Mouse (Mus musculus): ENCODE measurements around the gene Cxcl12. TPM values are rescaled to one million over a fixed set of nuclear protein-coding genes. Genes with fewer than 3 reads are reported as not detected.

Gene Cxcl12
- polyA plus RNA-seq, 1 experiment from 2014 or later = 71.7 TPM

DNA sequence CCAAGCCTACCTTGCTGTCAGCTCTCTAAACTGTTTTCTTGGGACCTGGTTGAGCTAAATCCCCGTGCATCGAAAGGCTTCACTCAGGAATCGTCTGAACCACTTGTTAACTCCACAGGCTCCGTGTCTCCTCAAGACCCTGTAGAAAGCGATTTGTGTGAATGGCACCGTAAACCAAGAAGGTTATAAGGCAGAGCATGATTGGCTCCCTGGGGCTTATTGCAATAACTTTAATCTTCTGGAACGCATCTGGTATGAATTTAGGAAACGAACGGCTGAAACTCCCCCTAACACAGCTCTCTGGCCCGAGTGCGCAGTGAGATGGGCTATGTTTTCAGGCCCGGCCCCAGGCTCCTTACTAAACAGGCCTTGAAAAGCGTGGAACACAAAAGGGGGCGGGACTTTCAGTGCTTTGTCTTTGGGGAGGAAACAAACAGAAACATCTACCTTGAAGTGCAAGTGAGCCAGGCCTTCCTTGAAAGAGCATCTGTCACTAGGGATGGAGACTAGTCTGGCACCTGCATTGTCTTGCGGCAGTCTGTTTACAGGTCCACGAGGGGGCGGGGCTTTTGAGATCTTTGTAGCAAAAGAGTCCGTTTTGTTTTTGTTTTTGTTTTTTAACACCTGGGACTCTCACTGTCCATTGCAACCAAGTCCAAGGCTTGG, 16.7 kb upstream of the Cxcl12 start:
- no peak overlapping the region for H3K4me2 ChIP-seq (ENCODE audit: low read length)
- no peaks in the 10 kb centered on the region for H3K9me3 ChIP-seq (ENCODE audit: control insufficient read depth, low read length)
- H3K27ac ChIP-seq (ENCODE audit: low read depth, low read length) = no peak overlapping the region
- 17% methylated on average over 18 of the region's 18 CpGs for WGBS
- no peaks in the 10 kb centered on the region for H3K36me3 ChIP-seq (ENCODE audit: control insufficient read depth, insufficient read depth, low read length)
- no peak for ATAC-seq
- H3K9ac ChIP-seq (ENCODE audit: low read depth, low read length) = no peak overlapping the region
- no peaks in the 10 kb centered on the region for H3K27me3 ChIP-seq (replicated peaks; ENCODE audit: control insufficient read depth, insufficient read depth, low read length)
- no peak overlapping the region for H3K4me3 ChIP-seq (ENCODE audit: low read length)
- H3K4me1 ChIP-seq (ENCODE audit: control insufficient read depth, insufficient read depth, low read depth, low read length) = no peaks in the 10 kb centered on the region; the same call in 1 of the 2 replicates

DNA sequence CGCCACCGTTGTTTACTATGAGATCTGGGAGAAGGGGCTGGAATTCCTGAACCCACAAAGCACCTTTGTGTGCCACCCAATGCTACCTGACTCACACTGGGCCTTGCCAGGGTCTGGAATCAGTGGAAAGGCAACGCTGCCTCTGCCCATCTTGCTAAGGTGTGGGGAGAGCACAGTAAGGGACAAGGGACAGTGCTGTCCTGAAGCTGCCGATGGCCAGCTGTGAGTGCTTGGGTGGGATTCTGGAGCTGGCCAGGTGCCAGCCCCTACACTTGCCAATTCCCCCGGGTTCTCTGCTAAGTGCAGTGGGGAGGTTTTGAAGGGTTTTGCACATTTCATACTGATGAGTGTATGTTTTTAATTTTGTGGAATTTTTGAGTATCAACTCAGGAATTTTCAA, 15.3 kb upstream of the Cxcl12 start:
- Histone ChIP-seq H3K27me3 (replicated peaks; ENCODE audit: control insufficient read depth, insufficient read depth, low read length) (no peaks in the 10 kb centered on the region), H3K9me3 (ENCODE audit: control insufficient read depth, low read length) (no peaks in the 10 kb centered on the region), H3K36me3 (ENCODE audit: control insufficient read depth, insufficient read depth, low read length) (no peaks in the 10 kb centered on the region), H3K4me3 (ENCODE audit: low read length) (no peak overlapping the region), H3K27ac (ENCODE audit: low read depth, low read length) (no peak overlapping the region), H3K4me2 (ENCODE audit: low read length) (no peak overlapping the region), H3K4me1 (ENCODE audit: control insufficient read depth, insufficient read depth, low read depth, low read length) (no peaks in the 10 kb centered on the region; the same call in 1 of the 2 replicates), H3K9ac (ENCODE audit: low read depth, low read length) (no peak overlapping the region)
- no peak for ATAC-seq
- WGBS = 60% methylated on average over 5 of the region's 5 CpGs

GRCm38 (mm10) chr6:117156846-117157245, 11.5 kb upstream of the Cxcl12 start:
- no peak for ATAC-seq
- no peak overlapping the region for H3K9ac ChIP-seq (ENCODE audit: low read depth, low read length)
- WGBS = 78% methylated on average over 4 of the region's 4 CpGs
- no peaks in the 10 kb centered on the region for H3K27me3 ChIP-seq (replicated peaks; ENCODE audit: control insufficient read depth, insufficient read depth, low read length)
- no peaks in the 10 kb centered on the region for H3K4me1 ChIP-seq (ENCODE audit: control insufficient read depth, insufficient read depth, low read depth, low read length)
- no peaks in the 10 kb centered on the region for H3K9me3 ChIP-seq (ENCODE audit: control insufficient read depth, low read length)
- H3K4me3 ChIP-seq (ENCODE audit: low read length) = no peak overlapping the region
- no peak overlapping the region for H3K4me2 ChIP-seq (ENCODE audit: low read length)
- no peaks in the 10 kb centered on the region for H3K36me3 ChIP-seq (ENCODE audit: control insufficient read depth, insufficient read depth, low read length)
- H3K27ac ChIP-seq (ENCODE audit: low read depth, low read length) = no peak overlapping the region

DNA sequence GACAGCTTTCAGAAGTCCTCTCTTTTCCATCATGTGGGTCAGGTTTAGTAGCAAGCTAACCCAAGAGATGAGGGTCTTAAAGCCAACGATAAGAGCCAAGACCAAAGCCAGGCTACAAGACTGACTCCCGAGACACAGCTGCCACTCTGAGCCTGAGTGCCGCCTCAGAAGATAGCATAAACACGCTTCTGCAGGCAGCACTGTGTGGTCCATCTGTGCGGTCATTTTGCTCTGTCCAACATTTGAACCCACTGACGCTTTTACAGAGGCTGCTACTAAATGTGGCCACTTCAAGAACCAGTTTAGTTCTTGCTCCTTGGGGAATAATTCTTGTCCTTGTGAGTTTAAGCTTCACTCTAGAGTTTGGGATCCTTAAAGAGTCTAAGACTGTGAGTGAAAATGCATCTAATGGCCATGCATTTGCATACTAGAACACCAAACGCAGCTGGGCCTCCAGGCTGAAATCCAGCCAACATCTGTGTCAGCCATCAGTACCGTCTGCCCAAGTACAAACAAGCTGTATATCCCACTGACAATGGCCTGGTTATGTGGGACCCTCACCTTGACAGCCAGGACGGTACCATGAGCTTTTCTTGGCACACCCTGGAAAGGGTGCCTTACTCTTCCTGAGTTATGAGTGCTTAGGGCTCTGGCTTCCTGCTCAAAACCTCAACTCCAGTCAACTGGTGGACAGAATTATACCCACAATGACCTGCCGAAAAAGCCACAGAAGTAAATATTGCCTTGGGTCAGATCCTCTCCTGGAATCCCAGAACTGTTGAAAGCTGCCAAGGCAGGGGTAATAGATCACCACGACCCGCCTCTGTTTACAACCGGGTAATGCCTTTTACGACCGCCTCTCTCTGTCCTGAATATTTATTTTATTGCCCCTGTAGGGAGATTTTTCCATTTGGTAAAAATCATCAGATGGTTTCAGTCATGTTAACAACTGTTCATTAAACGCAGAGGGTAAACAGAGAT, 8.3 kb upstream of the Cxcl12 start:
- H3K9ac ChIP-seq (ENCODE audit: low read depth, low read length) = no peak overlapping the region
- no peak for ATAC-seq
- no peak overlapping the region for H3K27ac ChIP-seq (ENCODE audit: low read depth, low read length)
- H3K27me3 ChIP-seq (replicated peaks; ENCODE audit: control insufficient read depth, insufficient read depth, low read length) = no peaks in the 10 kb centered on the region
- 71% methylated on average over 16 of the region's 16 CpGs for WGBS
- no peaks in the 10 kb centered on the region for H3K4me1 ChIP-seq (ENCODE audit: control insufficient read depth, insufficient read depth, low read depth, low read length)
- no peaks in the 10 kb centered on the region for H3K36me3 ChIP-seq (ENCODE audit: control insufficient read depth, insufficient read depth, low read length)
- no peak overlapping the region for H3K4me3 ChIP-seq (ENCODE audit: low read length)
- H3K4me2 ChIP-seq (ENCODE audit: low read length) = no peak overlapping the region
- H3K9me3 ChIP-seq (ENCODE audit: control insufficient read depth, low read length) = no peaks in the 10 kb centered on the region

DNA sequence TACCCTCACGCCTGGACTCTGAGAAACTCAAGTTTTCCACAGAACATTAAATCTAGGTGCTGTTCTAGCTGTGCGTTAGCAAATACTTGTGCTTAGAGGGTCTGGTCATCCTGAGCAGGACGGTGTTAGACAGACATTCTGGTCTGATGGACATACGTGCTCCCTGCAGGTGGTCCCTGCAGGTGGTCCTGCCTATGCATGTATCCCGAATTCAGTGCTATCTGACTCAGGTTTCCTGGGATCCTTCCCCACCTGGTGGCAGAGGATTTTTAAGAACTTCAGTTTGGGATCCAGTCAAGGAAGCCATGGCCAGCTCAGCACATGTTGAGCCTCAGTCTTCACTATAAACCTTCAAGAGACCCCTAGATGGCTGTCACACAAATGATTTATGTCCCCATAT, 4.8 kb upstream of the Cxcl12 start:
- Histone ChIP-seq H3K27me3 (replicated peaks; ENCODE audit: control insufficient read depth, insufficient read depth, low read length) (peaks cover 7% of the 10 kb centered on the region), H3K4me2 (ENCODE audit: low read length) (no peak overlapping the region), H3K27ac (ENCODE audit: low read depth, low read length) (no peak overlapping the region), H3K9ac (ENCODE audit: low read depth, low read length) (no peak overlapping the region), H3K4me3 (ENCODE audit: low read length) (no peak overlapping the region), H3K36me3 (ENCODE audit: control insufficient read depth, insufficient read depth, low read length) (no peaks in the 10 kb centered on the region), H3K4me1 (ENCODE audit: control insufficient read depth, insufficient read depth, low read depth, low read length) (peaks cover 16% of the 10 kb centered on the region), H3K9me3 (ENCODE audit: control insufficient read depth, low read length) (no peaks in the 10 kb centered on the region)
- ATAC-seq = no peak
- WGBS = 67% methylated on average over 5 of the region's 5 CpGs

DNA sequence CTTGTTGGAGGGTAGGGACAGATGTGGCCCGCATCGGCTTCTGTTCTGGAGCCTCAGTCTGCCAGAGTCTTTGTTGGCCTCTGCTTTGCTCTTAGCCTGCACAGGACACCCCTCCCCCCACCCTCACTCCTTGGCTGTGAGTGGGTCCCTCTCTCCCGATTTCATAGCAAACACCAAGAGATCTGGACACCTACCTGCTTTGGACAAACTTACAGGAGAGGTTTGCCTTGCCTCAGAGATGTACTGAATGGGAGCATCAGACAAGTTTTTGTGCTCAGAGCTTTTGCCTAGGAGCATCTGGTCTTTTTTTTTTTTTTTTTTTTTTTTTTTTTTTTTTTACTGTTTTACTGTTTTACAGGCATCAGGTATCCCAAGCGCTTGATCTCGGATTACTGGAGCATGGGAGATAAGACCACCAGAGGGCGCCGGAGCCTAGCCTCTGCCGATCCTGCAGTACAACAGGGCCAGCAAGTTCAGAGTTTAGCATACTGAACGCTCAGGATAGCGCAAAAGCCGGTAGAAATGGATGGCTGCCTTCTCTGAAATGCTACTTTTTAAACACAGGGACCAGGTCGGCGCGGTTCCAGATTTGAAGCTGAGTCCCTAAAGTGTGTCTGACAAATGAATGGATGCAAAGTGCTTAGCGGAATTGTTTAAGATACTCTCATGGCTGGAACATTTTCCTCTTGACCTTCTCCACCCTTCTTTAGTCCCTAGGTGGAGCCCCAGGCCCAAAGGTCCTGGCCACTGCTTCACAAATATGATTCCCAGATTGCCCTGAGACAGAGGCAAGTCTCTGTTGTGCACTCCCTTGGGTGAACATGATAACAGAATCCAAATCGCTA, 1.5 kb upstream of the Cxcl12 start:
- Histone ChIP-seq H3K27ac (ENCODE audit: low read depth, low read length) (no peak overlapping the region), H3K36me3 (ENCODE audit: control insufficient read depth, insufficient read depth, low read length) (no peaks in the 10 kb centered on the region), H3K27me3 (replicated peaks; ENCODE audit: control insufficient read depth, insufficient read depth, low read length) (peaks cover 22% of the 10 kb centered on the region), H3K4me1 (ENCODE audit: control insufficient read depth, insufficient read depth, low read depth, low read length) (peaks cover 28% of the 10 kb centered on the region), H3K4me2 (ENCODE audit: low read length) (peak overlapping the region; percentile 45), H3K9ac (ENCODE audit: low read depth, low read length) (no peak overlapping the region; the same call in 1 of the 2 replicates), H3K4me3 (ENCODE audit: low read length) (no peak overlapping the region), H3K9me3 (ENCODE audit: control insufficient read depth, low read length) (no peaks in the 10 kb centered on the region)
- 2% methylated on average over 16 of the region's 16 CpGs for WGBS
- ATAC-seq = peak; percentile 91

DNA sequence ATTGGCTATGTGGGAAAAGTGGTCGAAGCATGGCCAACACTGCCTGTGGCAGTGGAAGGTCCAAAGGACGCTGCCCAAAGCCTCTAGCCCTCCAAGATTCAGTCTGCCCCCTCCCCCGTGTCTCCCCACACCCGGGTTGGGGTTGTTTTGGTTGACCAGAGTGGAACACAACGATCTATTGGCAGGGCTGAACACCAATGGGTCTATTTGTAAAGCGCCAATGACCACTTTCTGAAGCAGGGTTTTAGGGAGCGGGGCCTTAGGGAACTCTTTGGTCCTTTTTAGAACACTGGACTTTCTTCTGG, 957 bp upstream of the Cxcl12 start:
- Histone ChIP-seq H3K4me1 (ENCODE audit: control insufficient read depth, insufficient read depth, low read depth, low read length) (peaks cover 28% of the 10 kb centered on the region), H3K27me3 (replicated peaks; ENCODE audit: control insufficient read depth, insufficient read depth, low read length) (peaks cover 24% of the 10 kb centered on the region), H3K9ac (ENCODE audit: low read depth, low read length) (no peak overlapping the region), H3K9me3 (ENCODE audit: control insufficient read depth, low read length) (no peaks in the 10 kb centered on the region), H3K4me3 (ENCODE audit: low read length) (no peak overlapping the region), H3K36me3 (ENCODE audit: control insufficient read depth, insufficient read depth, low read length) (no peaks in the 10 kb centered on the region), H3K27ac (ENCODE audit: low read depth, low read length) (no peak overlapping the region), H3K4me2 (ENCODE audit: low read length) (peak overlapping the region; percentile 45)
- 12% methylated on average over 7 of the region's 7 CpGs for WGBS
- ATAC-seq = no peak

- WGBS = under 1% methylated on average over 46 of the region's 46 CpGs
- no peak for ATAC-seq
Measured at GRCm38 (mm10) chr6:117169051-117169909, 945 bp downstream of the Cxcl12 start.

More at GRCm38 (mm10) chr6:117169051-117169909, 945 bp downstream of the Cxcl12 start:
- no peaks in the 10 kb centered on the region for H3K9me3 ChIP-seq (ENCODE audit: control insufficient read depth, low read length)
- H3K9ac ChIP-seq (ENCODE audit: low read depth, low read length) = peak overlapping the region; percentile 70
- H3K4me1 ChIP-seq (ENCODE audit: control insufficient read depth, insufficient read depth, low read depth, low read length) = peaks cover 28% of the 10 kb centered on the region
- H3K36me3 ChIP-seq (ENCODE audit: control insufficient read depth, insufficient read depth, low read length) = no peaks in the 10 kb centered on the region
- peak overlapping the region; percentile 64 for H3K4me3 ChIP-seq (ENCODE audit: low read length)
- peaks cover 24% of the 10 kb centered on the region for H3K27me3 ChIP-seq (replicated peaks; ENCODE audit: control insufficient read depth, insufficient read depth, low read length)
- H3K27ac ChIP-seq (ENCODE audit: low read depth, low read length) = peak overlapping the region; percentile 24; the same call in 1 of the 2 replicates
- H3K4me2 ChIP-seq (ENCODE audit: low read length) = peak overlapping the region; percentile 98
